Mouse (Mus musculus): ENCODE results near the gene Gpr107. TPM values are rescaled to one million over a fixed set of nuclear protein-coding genes. Genes with fewer than 3 reads are reported as not detected.

The Gpr107 gene
- total and polyA plus RNA-seq, 3 experiments, result 16.4 to 18.3 TPM; not detected in 1

DNA sequence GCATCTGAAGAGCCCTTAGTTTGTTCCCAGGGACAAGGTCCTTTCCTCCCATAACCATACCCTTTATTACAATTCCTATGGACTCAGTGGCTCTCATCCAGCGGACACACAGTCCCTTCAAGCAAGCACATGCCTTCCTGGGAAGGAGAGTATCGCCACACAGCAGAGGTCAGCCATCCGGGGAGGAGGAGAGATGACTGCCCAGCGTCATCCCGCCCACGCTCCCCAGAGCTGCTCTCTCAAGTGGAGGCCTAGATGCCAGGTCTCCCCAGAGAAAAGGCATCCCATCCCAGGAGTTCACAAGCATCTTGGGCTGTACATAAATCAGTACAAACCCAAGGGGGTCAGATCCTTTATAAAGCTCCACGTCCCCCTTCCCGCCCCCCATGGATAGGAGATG lies 19.4 kb upstream of the Gpr107 start:
- Histone ChIP-seq H3K9me3 (replicated peaks; ENCODE audit: insufficient read depth, low read length) (no peaks in the 10 kb centered on the region), H3K36me3 (ENCODE audit: control insufficient read depth in 1 of 2, insufficient read depth in 2 of 2, low read length in 2 of 2) (peaks cover 0 to 15% of the 10 kb centered on the region in 2 experiments; a peak in 2 of 4 replicates), H3K4me1 (ENCODE audit: control insufficient read depth in 1 of 2, insufficient read depth in 2 of 2, low read length in 2 of 2) (peaks cover 16 to 25% of the 10 kb centered on the region in 2 experiments), H3K4me3 (ENCODE audit: control insufficient read depth in 1 of 2, insufficient read depth in 1 of 2, low read depth in 2 of 2, low read length in 2 of 2) (no peak overlapping the region), H3K27me3 (ENCODE audit: control insufficient read depth in 1 of 2, insufficient read depth in 2 of 2, low read length in 2 of 2) (no peaks in the 10 kb centered on the region), H3K9ac (ENCODE audit: control insufficient read depth, low read depth, low read length, poor library complexity, severe bottlenecking) (no peak overlapping the region), H3K27ac (ENCODE audit: control insufficient read depth, low read depth, low read length) (no peak overlapping the region), H3K79me2 (ENCODE audit: control insufficient read depth, insufficient read depth, low read length, poor library complexity) (peaks cover 1% of the 10 kb centered on the region; the same call in 1 of the 2 replicates)
- TF ChIP-seq MYB (IDR thresholded peaks at IDR 0.05; ENCODE audit: low read depth, low read length), result no peak
- no peak for TF ChIP-seq ZMIZ1 (IDR thresholded peaks at IDR 0.05; ENCODE audit: low read depth, low read length)
- TF ChIP-seq GABPA (IDR thresholded peaks at IDR 0.05; ENCODE audit: low read depth, low read length), result no peak
- TF ChIP-seq SMC3 (IDR thresholded peaks at IDR 0.05; ENCODE audit: low read depth, low read length), result no peak
- TF ChIP-seq MEF2A (IDR thresholded peaks at IDR 0.05; ENCODE audit: extremely low read depth, insufficient replicate concordance, low read depth, low read length, poor library complexity, severe bottlenecking), result no peak
- no peak for TF ChIP-seq HCFC1 (IDR thresholded peaks at IDR 0.05; ENCODE audit: low read depth, low read length)
- no peak for TF ChIP-seq BHLHE40 (IDR thresholded peaks at IDR 0.05; ENCODE audit: borderline replicate concordance, low read depth, low read length)
- no peak for TF ChIP-seq CHD2 (IDR thresholded peaks at IDR 0.05; ENCODE audit: low read length)
- TF ChIP-seq NELFE (IDR thresholded peaks at IDR 0.05; ENCODE audit: low read depth, low read length), result no peak
- TF ChIP-seq RAD21 (IDR thresholded peaks at IDR 0.05; ENCODE audit: low read depth, low read length), result no peak
- TF ChIP-seq JUND (IDR thresholded peaks at IDR 0.05; ENCODE audit: low read depth, low read length), result no peak
- DNase-seq (ENCODE audit: low read depth, low spot score), result no peak

DNA sequence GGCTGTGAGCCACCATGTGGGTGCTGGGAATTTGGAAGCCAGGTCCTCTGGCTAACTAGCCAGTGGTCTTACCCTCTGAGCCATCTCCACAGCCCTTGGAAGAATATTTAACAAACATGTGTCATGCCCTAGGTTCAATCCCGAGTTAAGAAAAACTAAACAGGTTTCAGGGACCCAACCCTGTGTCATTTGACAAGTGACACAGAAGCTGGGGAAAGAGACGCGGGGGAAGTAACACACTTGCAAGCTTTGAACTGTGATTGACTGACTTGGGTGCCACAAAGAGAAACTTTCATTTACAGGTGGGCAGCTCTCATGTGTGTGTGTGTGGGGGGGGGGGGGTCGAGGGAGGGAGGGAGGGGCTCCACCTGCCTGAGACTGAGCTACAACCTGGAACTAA lies 18.1 kb upstream of the Gpr107 start:
- Histone ChIP-seq H3K27ac (ENCODE audit: control insufficient read depth, low read depth, low read length) (no peak overlapping the region), H3K4me1 (ENCODE audit: control insufficient read depth in 1 of 2, insufficient read depth in 2 of 2, low read length in 2 of 2) (peaks cover 10 to 18% of the 10 kb centered on the region in 2 experiments), H3K36me3 (ENCODE audit: control insufficient read depth in 1 of 2, insufficient read depth in 2 of 2, low read length in 2 of 2) (peaks cover 0 to 11% of the 10 kb centered on the region in 2 experiments; a peak in 2 of 4 replicates), H3K79me2 (ENCODE audit: control insufficient read depth, insufficient read depth, low read length, poor library complexity) (peaks cover 1% of the 10 kb centered on the region; the same call in 1 of the 2 replicates), H3K4me3 (ENCODE audit: control insufficient read depth in 1 of 2, insufficient read depth in 1 of 2, low read depth in 2 of 2, low read length in 2 of 2) (no peak overlapping the region), H3K27me3 (ENCODE audit: control insufficient read depth in 1 of 2, insufficient read depth in 2 of 2, low read length in 2 of 2) (no peaks in the 10 kb centered on the region), H3K9ac (ENCODE audit: control insufficient read depth, low read depth, low read length, poor library complexity, severe bottlenecking) (no peak overlapping the region), H3K9me3 (replicated peaks; ENCODE audit: insufficient read depth, low read length) (no peaks in the 10 kb centered on the region)
- no peak for TF ChIP-seq MEF2A (IDR thresholded peaks at IDR 0.05; ENCODE audit: extremely low read depth, insufficient replicate concordance, low read depth, low read length, poor library complexity, severe bottlenecking)
- no peak for TF ChIP-seq MAX (IDR thresholded peaks at IDR 0.05; ENCODE audit: low read length)
- DNase-seq (ENCODE audit: low read depth, low spot score), result no peak

DNA sequence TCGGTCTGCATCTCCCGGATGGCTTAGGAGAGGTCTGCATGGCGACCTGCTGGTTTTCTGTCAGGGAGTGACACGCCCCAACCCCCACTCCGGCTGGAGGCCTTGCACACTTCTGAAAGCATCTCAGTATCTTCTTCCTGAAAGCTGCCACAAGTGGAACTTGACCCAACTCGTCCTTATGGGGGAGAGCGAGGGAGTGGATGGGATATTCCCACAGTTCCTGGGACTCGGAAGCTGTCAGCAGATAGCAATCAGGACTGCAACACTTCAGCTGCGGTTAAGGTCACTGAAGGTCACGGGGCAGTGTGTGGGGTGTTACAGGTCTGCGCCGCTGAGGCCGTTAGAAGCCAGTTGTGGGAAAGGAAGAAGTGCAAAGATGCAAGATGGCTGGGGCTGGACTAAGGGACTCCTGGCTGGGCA lies 16.6 kb upstream of the Gpr107 start:
- Histone ChIP-seq H3K79me2 (ENCODE audit: control insufficient read depth, insufficient read depth, low read length, poor library complexity) (peaks cover 1% of the 10 kb centered on the region; the same call in 1 of the 2 replicates), H3K9me3 (replicated peaks; ENCODE audit: insufficient read depth, low read length) (no peaks in the 10 kb centered on the region), H3K27ac (ENCODE audit: control insufficient read depth, low read depth, low read length) (no peak overlapping the region), H3K36me3 (ENCODE audit: control insufficient read depth in 1 of 2, insufficient read depth in 2 of 2, low read length in 2 of 2) (peaks cover 0 to 9% of the 10 kb centered on the region in 2 experiments; a peak in 2 of 4 replicates), H3K4me1 (ENCODE audit: control insufficient read depth in 1 of 2, insufficient read depth in 2 of 2, low read length in 2 of 2) (peaks cover 7 to 10% of the 10 kb centered on the region in 2 experiments), H3K27me3 (ENCODE audit: control insufficient read depth in 1 of 2, insufficient read depth in 2 of 2, low read length in 2 of 2) (no peaks in the 10 kb centered on the region), H3K9ac (ENCODE audit: control insufficient read depth, low read depth, low read length, poor library complexity, severe bottlenecking) (no peak overlapping the region), H3K4me3 (ENCODE audit: control insufficient read depth in 1 of 2, insufficient read depth in 1 of 2, low read depth in 2 of 2, low read length in 2 of 2) (no peak overlapping the region)
- no peak for DNase-seq (ENCODE audit: low read depth, low spot score)
- TF ChIP-seq BHLHE40 (IDR thresholded peaks at IDR 0.05; ENCODE audit: borderline replicate concordance, low read depth, low read length), result no peak
